Mouse (Mus musculus) erythroblast, embryonic 14.5 days (primary cell): ENCODE data around the gene Sar1a. TPM values are rescaled to one million over a fixed set of nuclear protein-coding genes. Genes with fewer than 3 reads are reported as not detected.

ENCODE experiments used
- H3K27me3 ChIP-seq: 2 replicates; pipeline ENCODE4 v1.6.1; 2012; ENCODE audit warnings: inconsistent platforms; ENCODE audit not compliant: control insufficient read depth
- H3K36me3 ChIP-seq: 2 replicates; pipeline ENCODE4 v1.6.1; 2012; ENCODE audit warnings: mild to moderate bottlenecking, inconsistent platforms; ENCODE audit not compliant: control insufficient read depth
- H3K4me1 ChIP-seq: 2 replicates; pipeline ENCODE4 v1.6.1; 2012; ENCODE audit warnings: inconsistent platforms; ENCODE audit not compliant: control insufficient read depth
- H3K4me3 ChIP-seq: replicated peaks from 2 replicates; pipeline ENCODE3; 2012; ENCODE audit warnings: moderate library complexity, mild to moderate bottlenecking, inconsistent platforms
- H3K9me3 ChIP-seq: 2 replicates; pipeline ENCODE4 v1.6.1; 2012; ENCODE audit warnings: low read length, inconsistent platforms, mixed read lengths; ENCODE audit not compliant: control insufficient read depth
- GATA1 ChIP-seq: IDR thresholded peaks from 2 replicates; pipeline ENCODE4 v1.6.1; 2012; ENCODE audit warnings: low read length, inconsistent platforms, mixed read lengths
- TAL1 ChIP-seq: IDR thresholded peaks from 3 replicates; pipeline ENCODE4 v1.6.1; 2012; ENCODE audit warnings: low read length, inconsistent platforms, mixed read lengths
- polyA plus RNA-seq: library from polyadenylated mRNA; stranded (reverse); fragments of >175 nt; gene quantifications from 2 replicates; pipeline ENCODE4 v1.2.3, GENCODE M21; 2012

The Sar1a gene
- polyA plus RNA-seq, 1 experiment: 2.9 TPM

DNA sequence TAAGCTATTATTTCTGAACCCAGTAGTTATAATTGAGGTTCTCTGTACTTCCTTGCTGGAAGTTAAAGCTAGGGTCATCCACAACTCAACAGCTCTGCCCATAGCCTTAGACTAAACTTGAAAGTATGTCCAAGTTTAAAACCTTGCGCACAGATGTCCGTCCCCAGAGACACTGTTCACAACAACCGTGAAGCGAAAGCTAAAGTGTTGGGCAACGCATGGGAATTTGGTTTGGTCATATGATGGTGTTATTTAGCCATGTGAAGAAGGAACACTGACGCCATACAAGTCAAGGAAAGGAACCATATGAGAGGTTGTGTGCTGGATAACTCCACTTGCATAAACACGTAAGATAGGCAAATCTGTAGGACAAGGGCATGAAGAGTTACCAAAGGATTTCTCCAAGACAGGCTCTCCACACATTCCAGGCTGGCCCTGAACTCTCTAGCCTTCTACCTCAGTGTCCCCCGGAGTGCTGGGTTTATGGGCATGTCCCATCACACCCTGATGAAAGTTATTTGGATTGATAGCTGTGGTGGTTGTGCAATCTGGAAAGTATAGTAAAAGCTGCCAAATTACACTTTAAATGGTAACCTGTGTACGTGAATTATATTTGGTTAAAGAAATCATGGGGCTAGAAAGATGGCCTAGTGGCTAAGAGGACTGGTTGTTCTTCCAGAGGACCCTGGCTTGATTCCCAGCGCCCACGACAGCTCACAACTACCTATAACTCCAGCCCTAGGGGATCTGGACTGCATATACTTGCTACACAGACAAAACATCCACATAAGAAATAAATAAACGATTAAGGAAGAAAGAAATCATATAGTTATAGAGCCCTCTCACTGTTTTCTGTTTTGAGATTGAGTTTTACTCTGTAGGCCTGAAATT, 37.6 kb downstream of the Sar1a start:
- no peak for TF ChIP-seq TAL1
- no peak for TF ChIP-seq GATA1
- Histone ChIP-seq H3K36me3 (no peaks in the 10 kb centered on the region), H3K4me1 (peaks cover 21% of the 10 kb centered on the region), H3K4me3 (no peak overlapping the region), H3K27me3 (no peaks in the 10 kb centered on the region), H3K9me3 (no peaks in the 10 kb centered on the region)

DNA sequence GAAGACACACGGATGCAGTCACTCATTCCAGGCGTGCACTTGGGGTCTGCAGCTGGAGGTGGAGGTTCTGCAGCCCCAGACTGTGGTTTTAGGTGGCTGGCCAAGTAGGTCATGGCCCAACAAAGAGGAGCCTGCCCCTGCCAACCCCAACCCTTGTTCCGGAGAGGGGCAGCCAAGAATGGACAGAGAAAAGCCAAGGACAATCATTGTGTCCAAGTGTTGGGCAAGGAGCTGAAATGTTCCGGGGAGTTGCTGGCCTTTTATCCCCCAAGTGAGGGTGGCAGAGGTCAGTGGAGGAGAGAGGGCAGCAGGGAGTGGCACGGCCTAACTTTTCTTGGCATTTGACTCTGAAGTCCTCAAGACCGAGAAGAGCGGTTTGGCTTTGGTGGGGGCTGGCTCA, 40.2 kb downstream of the Sar1a start:
- TF ChIP-seq GATA1 (no peak), TAL1 (no peak)
- Histone ChIP-seq H3K36me3 (no peaks in the 10 kb centered on the region), H3K9me3 (no peaks in the 10 kb centered on the region), H3K27me3 (no peaks in the 10 kb centered on the region), H3K4me1 (peaks cover 7% of the 10 kb centered on the region), H3K4me3 (no peak overlapping the region)

DNA sequence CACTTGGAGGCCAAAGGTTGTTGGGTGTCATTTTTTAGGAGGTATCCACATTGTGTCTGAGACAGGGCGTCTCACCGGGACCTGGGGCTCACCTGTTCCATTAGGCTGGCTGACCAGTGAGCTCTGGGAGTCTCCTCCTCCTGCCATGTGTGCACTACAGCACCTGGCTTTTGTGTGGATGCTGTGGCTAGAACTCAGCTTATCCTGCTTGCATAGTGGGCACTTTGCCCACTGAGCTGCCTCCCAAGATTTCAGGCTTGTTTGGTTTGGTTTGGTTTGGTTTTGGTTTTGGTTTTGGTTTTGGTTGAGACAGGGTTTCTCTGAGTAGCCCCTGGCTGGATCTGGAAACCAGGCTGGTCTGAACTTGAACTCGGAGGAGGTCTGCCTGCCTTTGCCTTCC, 42.1 kb downstream of the Sar1a start:
- Histone ChIP-seq H3K27me3 (no peaks in the 10 kb centered on the region), H3K4me3 (no peak overlapping the region), H3K4me1 (no peaks in the 10 kb centered on the region), H3K36me3 (no peaks in the 10 kb centered on the region), H3K9me3 (no peaks in the 10 kb centered on the region)
- TF ChIP-seq TAL1 (no peak), GATA1 (no peak)

DNA sequence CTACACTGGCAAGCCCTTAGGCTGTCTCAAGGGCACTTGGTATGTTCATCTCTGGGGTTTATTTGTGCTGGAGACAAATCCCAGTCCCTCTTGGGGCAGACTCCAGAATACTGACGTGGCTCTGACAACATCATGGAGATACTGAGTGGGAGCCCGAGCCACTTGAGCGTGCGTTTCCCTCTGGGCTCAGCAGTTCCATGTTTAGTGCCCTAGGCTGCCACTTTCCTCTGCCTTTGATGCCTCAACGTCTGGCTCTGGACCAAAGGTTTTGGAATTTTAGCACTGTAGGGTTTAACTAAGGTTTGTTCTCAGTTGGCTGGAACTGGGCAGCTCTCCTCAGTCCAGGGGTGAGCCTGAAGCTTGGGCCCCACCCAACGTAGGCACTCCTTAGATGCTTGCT, 43.2 kb downstream of the Sar1a start:
- H3K36me3 ChIP-seq: no peaks in the 10 kb centered on the region
- H3K4me3 ChIP-seq: no peak overlapping the region
- H3K9me3 ChIP-seq: no peaks in the 10 kb centered on the region
- no peaks in the 10 kb centered on the region for H3K27me3 ChIP-seq
- no peaks in the 10 kb centered on the region for H3K4me1 ChIP-seq
- TF ChIP-seq GATA1 (no peak), TAL1 (no peak)

DNA sequence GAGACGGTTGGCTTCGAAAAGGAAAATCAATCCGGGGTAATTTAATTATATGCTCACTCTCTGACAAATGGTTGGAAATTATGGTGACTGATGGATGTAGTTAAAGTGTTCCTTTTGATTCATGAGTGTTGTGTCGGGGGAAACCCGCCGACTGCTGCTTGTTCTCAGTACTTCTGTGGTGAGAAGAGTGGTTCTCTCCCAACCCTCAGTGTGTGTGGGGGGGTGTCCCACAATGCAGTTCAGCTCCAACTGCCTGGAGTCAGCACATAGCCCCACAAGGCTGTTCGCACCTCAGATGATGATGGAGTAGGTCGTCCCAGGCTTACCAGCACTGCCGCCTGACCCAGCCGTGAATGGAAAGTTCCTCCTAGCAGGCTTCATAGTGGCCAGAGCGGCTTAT, 49.1 kb downstream of the Sar1a start:
- Histone ChIP-seq H3K36me3 (peaks cover 2% of the 10 kb centered on the region; the same call in 1 of the 2 replicates), H3K4me3 (no peak overlapping the region), H3K27me3 (no peaks in the 10 kb centered on the region), H3K9me3 (peaks cover 2% of the 10 kb centered on the region; the same call in 1 of the 2 replicates), H3K4me1 (no peaks in the 10 kb centered on the region)
- TF ChIP-seq TAL1: no peak
- no peak for TF ChIP-seq GATA1

DNA sequence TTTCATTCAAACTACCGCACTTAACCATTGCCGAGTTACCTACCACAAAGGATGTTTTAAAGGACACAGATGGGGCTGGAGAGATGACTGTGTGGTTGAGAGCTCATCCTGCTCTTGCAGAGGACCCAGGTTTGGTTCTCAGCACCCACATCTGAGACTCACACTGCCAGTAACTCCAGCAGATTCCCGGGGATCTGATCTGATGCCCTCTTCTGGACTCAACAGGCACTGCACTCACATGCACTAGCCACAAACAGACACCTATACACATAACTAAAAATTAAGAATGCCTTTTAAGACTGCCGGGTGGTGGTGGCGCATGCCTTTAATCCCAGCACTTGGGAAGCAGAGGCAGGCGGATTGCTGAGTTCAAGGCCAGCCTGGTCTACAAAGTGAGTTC, 50.1 kb downstream of the Sar1a start:
- H3K9me3 ChIP-seq: peaks cover 2% of the 10 kb centered on the region; the same call in 1 of the 2 replicates
- no peaks in the 10 kb centered on the region for H3K27me3 ChIP-seq
- TF ChIP-seq TAL1 (no peak), GATA1 (no peak)
- no peak overlapping the region for H3K4me3 ChIP-seq
- peaks cover 2% of the 10 kb centered on the region; the same call in 1 of the 2 replicates for H3K36me3 ChIP-seq
- no peaks in the 10 kb centered on the region for H3K4me1 ChIP-seq

DNA sequence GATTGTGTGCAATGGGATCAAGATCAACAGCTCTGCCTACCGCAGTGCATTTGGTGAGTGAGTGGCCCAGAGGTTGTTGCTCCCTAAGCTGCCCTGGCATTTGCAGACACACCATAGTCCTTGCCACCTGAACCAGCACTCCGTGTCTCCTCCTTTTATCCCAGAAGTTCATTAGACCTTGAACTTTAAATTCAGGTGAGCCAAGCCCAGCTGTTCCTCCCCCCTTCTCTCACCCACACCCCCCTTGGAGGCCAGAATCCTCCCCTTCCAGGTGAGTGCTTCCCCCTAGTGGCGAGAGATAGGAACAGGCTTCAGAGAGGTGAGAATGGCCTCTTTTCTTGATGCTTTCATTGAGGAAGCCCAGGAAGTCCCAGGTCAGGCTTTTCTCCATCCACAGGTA, 54.3 kb downstream of the Sar1a start:
- peaks cover 2% of the 10 kb centered on the region; the same call in 1 of the 2 replicates for H3K9me3 ChIP-seq
- H3K4me3 ChIP-seq: no peak overlapping the region
- TF ChIP-seq TAL1: no peak
- no peak for TF ChIP-seq GATA1
- no peaks in the 10 kb centered on the region for H3K4me1 ChIP-seq
- H3K27me3 ChIP-seq: no peaks in the 10 kb centered on the region
- peaks cover 2% of the 10 kb centered on the region; the same call in 1 of the 2 replicates for H3K36me3 ChIP-seq

DNA sequence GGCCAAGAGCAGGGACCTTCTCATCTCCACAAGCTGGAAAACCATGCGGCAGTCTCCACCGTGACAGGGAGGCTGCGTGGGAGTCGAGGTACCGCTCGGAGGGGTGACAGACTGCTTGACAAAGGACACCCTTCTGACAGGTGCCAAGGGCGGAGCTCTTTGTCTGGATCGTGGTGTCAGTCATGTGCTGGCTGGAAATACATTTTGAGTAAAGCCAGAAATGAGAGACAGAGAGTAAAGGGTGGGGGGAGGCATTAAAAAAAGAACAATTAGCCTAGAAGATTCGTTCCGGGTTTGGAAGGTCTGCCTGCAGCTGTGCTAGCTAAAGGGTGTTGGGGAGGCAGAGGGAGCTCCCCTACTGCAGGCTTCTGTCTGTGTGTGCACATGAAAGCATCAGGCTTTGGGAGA, 56.6 kb downstream of the Sar1a start:
- Histone ChIP-seq H3K27me3 (no peaks in the 10 kb centered on the region), H3K9me3 (no peaks in the 10 kb centered on the region), H3K4me3 (no peak overlapping the region), H3K4me1 (no peaks in the 10 kb centered on the region), H3K36me3 (no peaks in the 10 kb centered on the region)
- TF ChIP-seq GATA1 (no peak), TAL1 (no peak)

DNA sequence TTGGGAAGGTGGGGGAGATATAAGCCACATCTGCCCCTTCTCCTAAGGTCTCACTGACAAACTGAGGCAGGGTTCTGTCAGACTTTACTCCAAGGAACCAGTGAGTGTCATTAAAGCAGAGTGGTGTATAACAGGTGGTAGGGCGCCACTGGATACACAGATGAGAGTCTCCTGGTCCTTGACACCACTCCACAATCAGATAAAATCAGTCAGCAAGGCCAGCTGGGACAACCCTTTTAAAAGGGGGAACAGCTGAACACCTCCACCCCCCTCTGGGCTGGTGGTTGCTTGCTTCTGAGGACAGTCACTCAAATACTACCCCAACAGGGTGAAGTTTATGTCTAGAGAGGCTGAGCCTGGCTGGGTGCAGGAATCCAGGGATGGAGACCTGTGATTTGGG, 57.4 kb downstream of the Sar1a start:
- Histone ChIP-seq H3K4me1 (no peaks in the 10 kb centered on the region), H3K36me3 (no peaks in the 10 kb centered on the region), H3K27me3 (no peaks in the 10 kb centered on the region), H3K4me3 (no peak overlapping the region), H3K9me3 (no peaks in the 10 kb centered on the region)
- TF ChIP-seq GATA1 (no peak), TAL1 (no peak)
